Mouse (Mus musculus): ENCODE measurements around the gene Zbtb8b.

DNA sequence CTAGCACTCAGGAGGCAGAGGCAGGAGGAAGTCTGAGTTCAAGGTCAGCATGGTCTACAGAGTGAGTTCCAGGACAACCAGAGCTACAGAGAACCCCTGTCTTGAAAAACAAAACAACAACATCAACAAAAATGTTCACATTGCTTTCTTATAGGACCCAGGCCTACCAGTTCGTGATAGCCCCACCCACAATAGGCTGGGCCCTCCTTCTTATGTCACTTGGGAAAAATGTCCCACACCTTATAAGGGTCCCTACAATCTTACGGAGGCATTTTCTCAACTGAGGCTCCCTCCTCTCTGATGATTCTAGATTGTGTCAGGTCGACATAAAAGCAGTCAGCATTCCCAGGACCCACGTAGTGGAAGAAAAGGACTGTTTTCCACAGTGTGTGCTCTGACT lies 40.8 kb downstream of the Zbtb8b start:
- TF ChIP-seq CTCF (IDR thresholded peaks at IDR 0.05; ENCODE audit: low read depth), result no peak
- no peak for TF ChIP-seq EP300 (IDR thresholded peaks at IDR 0.05; ENCODE audit: low read depth)

All from liver, embryonic 14.5 days (tissue).